Mouse (Mus musculus): Measurements from ENCODE around the gene Raet1e. TPM values are rescaled to one million over a fixed set of nuclear protein-coding genes. Genes with fewer than 3 reads are reported as not detected.
"Not testable (repeated sequence)": the region's sequence is repeated elsewhere in the genome, so short reads cannot be mapped to it uniquely, and the experiment has no call there.

Gene Raet1e
- polyA plus RNA-seq, 1 experiment from 2014 or later: 7.9 TPM

DNA sequence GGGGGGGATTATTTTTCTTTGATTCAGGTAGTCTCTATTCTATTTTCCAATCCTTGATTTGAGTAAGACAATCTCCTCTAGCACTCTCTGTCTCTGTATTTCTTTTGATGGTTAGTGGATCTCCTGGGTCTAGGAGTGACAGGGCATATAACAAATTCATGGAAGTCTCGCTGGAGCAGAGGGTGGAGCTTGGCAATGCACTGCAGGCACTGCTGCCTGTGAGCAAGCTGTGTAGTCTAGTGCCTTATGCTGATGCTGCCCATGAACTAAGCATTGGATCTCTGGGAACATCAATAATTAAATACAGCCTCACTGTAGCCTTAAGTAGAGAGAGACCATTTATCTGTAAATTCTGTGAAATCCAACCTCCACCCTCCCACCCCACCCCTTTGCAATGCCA, 238.3 kb downstream of the Raet1e start:
- not testable (repeated sequence) for H3K27me3 ChIP-seq (ENCODE audit: control insufficient read depth, insufficient read depth, low read length); H3K36me3 ChIP-seq (ENCODE audit: control insufficient read depth, insufficient read depth, low read length); H3K27ac ChIP-seq (ENCODE audit: low read depth, low read length); H3K4me3 ChIP-seq (ENCODE audit: low read depth, low read length); ATAC-seq (replicated peaks; ENCODE audit: insufficient number of reproducible peaks, low FRiP score, low TSS enrichment); H3K9me3 ChIP-seq (replicated peaks; ENCODE audit: control insufficient read depth, low read length); H3K9ac ChIP-seq (ENCODE audit: low read depth, low read length); H3K4me2 ChIP-seq; H3K4me1 ChIP-seq (ENCODE audit: control insufficient read depth, insufficient read depth, low read length)
- 43% methylated on average over 1 of the region's 1 CpGs for WGBS (ENCODE audit: insufficient replicate concordance)

DNA sequence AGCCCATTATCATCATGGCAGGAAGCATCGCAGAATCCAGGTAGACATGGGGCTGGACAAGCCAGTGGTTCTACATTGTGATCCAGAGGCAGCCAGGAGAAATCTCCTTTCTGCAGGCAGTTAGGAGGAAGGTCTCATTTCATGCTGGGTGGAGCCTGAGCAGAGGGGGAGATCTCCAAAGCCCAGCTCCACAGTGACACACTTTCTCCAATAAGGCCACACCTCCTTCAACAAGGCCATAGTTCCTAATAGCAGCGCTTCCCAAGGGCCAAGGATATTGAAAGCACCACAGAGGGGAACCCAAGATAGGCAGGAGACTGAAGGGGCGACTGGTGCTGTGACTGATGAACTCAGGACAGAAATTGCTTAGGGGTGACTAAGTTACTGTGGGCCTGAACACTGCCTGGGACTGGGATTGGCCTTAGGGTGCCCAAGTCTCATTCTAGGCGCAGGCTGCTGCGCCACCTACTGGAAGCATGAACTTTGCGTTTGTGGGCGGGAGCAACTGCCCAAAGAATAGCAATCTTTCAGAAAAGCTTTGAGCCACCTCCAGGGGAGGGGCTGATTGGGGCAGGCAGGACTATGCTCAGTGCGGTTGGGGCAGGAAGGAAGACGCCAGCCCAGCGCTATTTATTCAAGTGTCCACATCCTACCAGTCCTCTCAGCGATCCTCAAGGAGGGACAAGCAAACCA, 244.0 kb downstream of the Raet1e start:
- H3K9ac ChIP-seq (ENCODE audit: low read depth, low read length); H3K27me3 ChIP-seq (ENCODE audit: control insufficient read depth, insufficient read depth, low read length); H3K4me1 ChIP-seq (ENCODE audit: control insufficient read depth, insufficient read depth, low read length); H3K36me3 ChIP-seq (ENCODE audit: control insufficient read depth, insufficient read depth, low read length); H3K4me3 ChIP-seq (ENCODE audit: low read depth, low read length); H3K9me3 ChIP-seq (replicated peaks; ENCODE audit: control insufficient read depth, low read length); H3K27ac ChIP-seq (ENCODE audit: low read depth, low read length); H3K4me2 ChIP-seq: not testable (repeated sequence)
- ATAC-seq (replicated peaks; ENCODE audit: insufficient number of reproducible peaks, low FRiP score, low TSS enrichment): peak; percentile 61
- WGBS (ENCODE audit: insufficient replicate concordance): 4% methylated on average over 8 of the region's 11 CpGs

DNA sequence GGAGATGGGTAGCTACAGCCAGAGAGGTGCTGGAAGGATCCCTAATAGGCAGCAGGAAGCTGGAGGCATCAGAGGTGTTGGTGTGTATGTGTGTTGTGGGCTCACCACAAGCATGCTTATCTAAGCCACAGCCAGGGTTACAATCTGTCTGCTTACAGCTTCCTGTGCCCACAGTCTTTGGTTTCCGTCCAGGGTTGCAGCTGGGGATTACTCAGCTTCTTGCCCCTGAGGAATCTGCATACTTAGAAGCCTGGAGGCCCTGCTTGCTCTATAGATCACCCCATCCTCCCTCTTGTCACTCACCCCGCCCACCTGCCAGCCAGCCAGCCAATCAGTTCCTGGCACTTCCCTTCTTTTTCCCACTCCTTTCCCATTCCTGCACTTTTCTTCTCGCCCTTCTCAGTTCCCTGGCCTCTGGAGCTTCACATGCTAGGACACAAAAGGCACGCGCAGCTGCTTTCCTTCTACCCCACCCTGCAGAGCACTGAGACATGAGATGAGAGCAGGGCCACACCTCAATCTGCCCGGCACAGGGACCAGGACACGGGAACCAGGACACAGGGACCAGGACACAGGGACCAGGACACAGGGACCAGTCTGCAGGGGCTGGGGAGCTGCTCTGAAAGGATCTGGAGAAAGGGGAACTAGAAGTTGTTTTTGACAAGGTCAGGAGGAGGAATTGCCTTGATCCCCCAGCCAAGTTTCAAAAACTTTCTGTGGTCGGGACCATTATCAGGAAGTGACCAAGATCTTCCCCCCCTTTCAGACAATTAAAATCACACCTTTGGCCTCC, 255.5 kb downstream of the Raet1e start:
- 0 out of 2 replicates have a peak, but pooled peaks have one; percentile 35 for ATAC-seq (replicated peaks; ENCODE audit: insufficient number of reproducible peaks, low FRiP score, low TSS enrichment)
- 0% methylated on average over 1 of the region's 8 CpGs for WGBS (ENCODE audit: insufficient replicate concordance)

More for the DNA sequence above, 255.5 kb downstream of the Raet1e start:
- not testable (repeated sequence) for H3K9ac ChIP-seq (ENCODE audit: low read depth, low read length); H3K27ac ChIP-seq (ENCODE audit: low read depth, low read length); H3K36me3 ChIP-seq (ENCODE audit: control insufficient read depth, insufficient read depth, low read length); H3K4me3 ChIP-seq (ENCODE audit: low read depth, low read length); H3K4me2 ChIP-seq; H3K9me3 ChIP-seq (replicated peaks; ENCODE audit: control insufficient read depth, low read length); H3K27me3 ChIP-seq (ENCODE audit: control insufficient read depth, insufficient read depth, low read length); H3K4me1 ChIP-seq (ENCODE audit: control insufficient read depth, insufficient read depth, low read length)

Other genes with a start within 250 kb of the Raet1e start
- not detected in 2 replicates for gene 4930444G20Rik, start 90.5 kb upstream of the Raet1e start, polyA plus RNA-seq (2014; fragmentation: Nextera tagmentation; extraction: Ambion mirVana)
- gene E030030I06Rik, start 9.3 kb upstream of the Raet1e start, polyA plus RNA-seq (2014; fragmentation: Nextera tagmentation; extraction: Ambion mirVana): 14.5 and 19.8 TPM in 2 replicates
- gene H60b, start within 50 bp of the Raet1e start, polyA plus RNA-seq (2014; fragmentation: Nextera tagmentation; extraction: Ambion mirVana): 0.39 and 0.49 TPM in 2 replicates
- gene Raet1d, start 202.0 kb downstream of the Raet1e start, polyA plus RNA-seq (2014; fragmentation: Nextera tagmentation; extraction: Ambion mirVana): 13.4 and 14.8 TPM in 2 replicates